Mouse (Mus musculus) heart, embryonic 14.5 days (tissue): Measurements from ENCODE around the gene Memo1. TPM values are rescaled to one million over a fixed set of nuclear protein-coding genes. Genes with fewer than 3 reads are reported as not detected.

Source experiments
- ATAC-seq: fragments of 200-750 bp; cut with Nextera tagmentation; 2 replicates; pipeline ENCODE4 v1.8.0; 2017; ENCODE audit warnings: low read depth, moderate TSS enrichment; ENCODE audit not compliant: insufficient number of reproducible peaks, insufficient read depth, low FRiP score
- H3K27ac ChIP-seq, 2 experiments: fragments of 200-500 bp in 1 of 2; fragments of 300-500 bp in 1 of 2; sonication (generic) in 1 of 2; replicated peaks in 1 of 2; 2 replicates each; pipeline ENCODE4 v1.5.1; 2012 to 2014; ENCODE audit warnings: low read depth in 2 of 2, low read length in 2 of 2, control low read depth in 1 of 2, mild to moderate bottlenecking in 1 of 2, mixed read lengths in 1 of 2; ENCODE audit not compliant: control insufficient read depth in 1 of 2, insufficient read depth in 1 of 2
- H3K27me3 ChIP-seq: fragments of 300-500 bp; sonication (generic); 2 replicates; pipeline ENCODE4 v1.6.1; 2014; ENCODE audit warnings: mild to moderate bottlenecking, low read length, control low read depth; ENCODE audit not compliant: control insufficient read depth, insufficient read depth
- H3K36me3 ChIP-seq: fragments of 300-500 bp; sonication (generic); 2 replicates; pipeline ENCODE4 v1.6.1; 2014; ENCODE audit warnings: mild to moderate bottlenecking, control low read depth, low read length, mixed read lengths; ENCODE audit not compliant: control insufficient read depth, insufficient read depth
- H3K4me1 ChIP-seq, 2 experiments: fragments of 200-500 bp in 1 of 2; fragments of 300-500 bp in 1 of 2; sonication (generic) in 1 of 2; 2 replicates each; pipeline ENCODE4 v1.6.1; 2012 to 2014; ENCODE audit warnings: low read length in 2 of 2, control low read depth in 1 of 2, mixed read lengths in 1 of 2; ENCODE audit not compliant: control insufficient read depth in 2 of 2, insufficient read depth in 2 of 2
- H3K4me2 ChIP-seq: fragments of 300-500 bp; sonication (generic); 2 replicates; pipeline ENCODE4 v1.6.1; 2014; ENCODE audit warnings: mild to moderate bottlenecking, low read length
- H3K4me3 ChIP-seq, 2 experiments: fragments of 200-500 bp in 1 of 2; fragments of 300-500 bp in 1 of 2; sonication (generic) in 1 of 2; 2 replicates each; pipeline ENCODE4 v1.5.1; 2012 to 2014; ENCODE audit warnings: low read length in 2 of 2, mild to moderate bottlenecking in 2 of 2, control low read depth in 1 of 2, low read depth in 1 of 2, moderate library complexity in 1 of 2; ENCODE audit not compliant: control insufficient read depth in 1 of 2, insufficient read depth in 1 of 2
- H3K9ac ChIP-seq: fragments of 300-500 bp; sonication (generic); 2 replicates; pipeline ENCODE4 v1.6.1; 2014; ENCODE audit warnings: mild to moderate bottlenecking, low read length
- H3K9me3 ChIP-seq: fragments of 300-500 bp; sonication (generic); 2 replicates; pipeline ENCODE4 v1.6.1; 2016; ENCODE audit warnings: low read length, control low read depth; ENCODE audit not compliant: control insufficient read depth
- WGBS: fragments of 180-500 bp; shearing (Covaris S2); extraction: QIAGEN DNeasy Blood & Tissue Kit; methylation state at CpG from one replicate; pipeline ENCODE4 v1.1.7; 2014; 5-methylcytosine and 5-hydroxymethylcytosine counted together
- polyA plus RNA-seq: library from polyadenylated mRNA; unstranded; fragments of >200 nt; fragmentation: Nextera tagmentation; extraction: Ambion mirVana; gene quantifications from 2 replicates; pipeline ENCODE4 v1.2.1, GENCODE M21; 2014

Gene Memo1
- polyA plus RNA-seq, 1 experiment from 2014 or later, result 80.7 TPM

- Histone ChIP-seq H3K36me3 (no peaks in the 10 kb centered on the region), H3K4me3 (no peak overlapping the region), H3K9me3 (no peaks in the 10 kb centered on the region), H3K9ac (no peak overlapping the region), H3K27me3 (no peaks in the 10 kb centered on the region), H3K4me1 (peaks cover 9 to 39% of the 10 kb centered on the region in 2 experiments), H3K4me2 (no peak overlapping the region), H3K27ac (no peak overlapping the region)
- 80% methylated on average over 4 of the region's 4 CpGs for whole genome bisulfite sequencing
- no peak for ATAC-seq
Observed at GRCm38 (mm10) chr17:74291640-74292361, 3.5 kb downstream of the Memo1 start.

GRCm38 (mm10) chr17:74290869-74291268 is 4.5 kb downstream of the Memo1 start:
- Histone ChIP-seq H3K27me3 (no peaks in the 10 kb centered on the region), H3K9me3 (no peaks in the 10 kb centered on the region), H3K9ac (no peak overlapping the region), H3K4me1 (peaks cover 9 to 39% of the 10 kb centered on the region in 2 experiments), H3K36me3 (no peaks in the 10 kb centered on the region), H3K4me2 (no peak overlapping the region), H3K4me3 (no peak overlapping the region), H3K27ac (no peak overlapping the region)
- ATAC-seq, result no peak

- Histone ChIP-seq H3K4me3 (no peak overlapping the region), H3K27me3 (no peaks in the 10 kb centered on the region), H3K9ac (no peak overlapping the region), H3K36me3 (no peaks in the 10 kb centered on the region), H3K9me3 (no peaks in the 10 kb centered on the region), H3K27ac (no peak overlapping the region), H3K4me1 (peaks cover 9 to 39% of the 10 kb centered on the region in 2 experiments), H3K4me2 (no peak overlapping the region)
- WGBS, result 64% methylated on average over 3 of the region's 3 CpGs
- no peak for ATAC-seq
Observed at GRCm38 (mm10) chr17:74290198-74290597, 5.1 kb downstream of the Memo1 start.

- peak overlapping the region; percentile 47 to 66 for H3K27ac ChIP-seq
- WGBS, result 46% methylated on average over 2 of the region's 2 CpGs
- no peak overlapping the region for H3K4me2 ChIP-seq
Observed at GRCm38 (mm10) chr17:74288626-74289025, 6.7 kb downstream of the Memo1 start.

GRCm38 (mm10) chr17:74286140-74286730 is 9.1 kb downstream of the Memo1 start:
- H3K4me1 ChIP-seq, result peaks cover 9 to 25% of the 10 kb centered on the region in 2 experiments
- H3K4me2 ChIP-seq, result no peak overlapping the region
- H3K4me3 ChIP-seq, result no peak overlapping the region
- H3K9ac ChIP-seq, result no peak overlapping the region
- WGBS, result 76% methylated on average over 4 of the region's 4 CpGs
- H3K9me3 ChIP-seq, result no peaks in the 10 kb centered on the region
- no peaks in the 10 kb centered on the region for H3K27me3 ChIP-seq
- no peak overlapping the region for H3K27ac ChIP-seq
- no peak for ATAC-seq
- no peaks in the 10 kb centered on the region for H3K36me3 ChIP-seq

More at GRCm38 (mm10) chr17:74288626-74289025, 6.7 kb downstream of the Memo1 start:
- ATAC-seq, result no peak
- Histone ChIP-seq H3K9me3 (no peaks in the 10 kb centered on the region), H3K36me3 (no peaks in the 10 kb centered on the region), H3K4me3 (no peak overlapping the region), H3K4me1 (peaks cover 9 to 43% of the 10 kb centered on the region in 2 experiments), H3K9ac (no peak overlapping the region), H3K27me3 (no peaks in the 10 kb centered on the region)

- no peak for ATAC-seq
Observed at GRCm38 (mm10) chr17:74285730-74286129, 9.6 kb downstream of the Memo1 start.

GRCm38 (mm10) chr17:74284397-74285115 is 10.8 kb downstream of the Memo1 start:
- no peak for ATAC-seq
- Histone ChIP-seq H3K36me3 (no peaks in the 10 kb centered on the region; the same call in 1 of the 2 replicates), H3K27me3 (no peaks in the 10 kb centered on the region), H3K4me3 (no peak overlapping the region), H3K4me2 (no peak overlapping the region), H3K9me3 (no peaks in the 10 kb centered on the region), H3K27ac (no peak overlapping the region), H3K4me1 (peaks cover 7 to 18% of the 10 kb centered on the region in 2 experiments), H3K9ac (no peak overlapping the region)
- 67% methylated on average over 2 of the region's 2 CpGs for WGBS

More at GRCm38 (mm10) chr17:74285730-74286129, 9.6 kb downstream of the Memo1 start:
- no peak overlapping the region for H3K9ac ChIP-seq
- H3K27ac ChIP-seq, result no peak overlapping the region
- no peak overlapping the region for H3K4me2 ChIP-seq
- H3K27me3 ChIP-seq, result no peaks in the 10 kb centered on the region
- WGBS, result 78% methylated on average over 2 of the region's 2 CpGs
- H3K9me3 ChIP-seq, result no peaks in the 10 kb centered on the region
- no peaks in the 10 kb centered on the region; the same call in 1 of the 2 replicates for H3K36me3 ChIP-seq
- peaks cover 9 to 20% of the 10 kb centered on the region in 2 experiments for H3K4me1 ChIP-seq
- no peak overlapping the region for H3K4me3 ChIP-seq
